Mouse (Mus musculus): ENCODE measurements at regions not wholly inside any gene's neighbourhood (a gene's known extent, or its start where the extent isn't known, plus 50 kb on each side); places are given as distances from the start of the nearest gene placed in this dataset.
A peak's percentile ranks its signal among the peaks of the same experiment; 100 is the strongest.

DNA sequence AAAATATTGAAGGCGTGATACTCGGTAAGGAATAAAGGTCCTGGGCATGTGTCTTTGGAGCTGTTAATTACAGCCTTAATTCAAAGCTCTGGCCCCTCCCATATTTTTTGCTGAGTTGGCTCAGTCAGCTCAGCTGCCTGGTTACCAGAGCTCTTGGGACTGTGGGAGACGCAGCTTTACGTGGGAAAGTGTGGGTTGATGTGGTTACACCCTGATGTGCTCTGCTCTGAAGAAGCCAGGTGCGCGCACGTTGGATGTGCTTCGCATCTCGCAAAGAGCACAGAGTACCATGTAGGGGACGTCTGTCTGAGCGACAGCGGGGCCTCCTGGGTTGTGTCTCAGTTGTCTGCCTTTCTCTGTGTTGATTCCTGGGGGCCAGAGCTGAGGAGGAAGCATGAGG, 254.8 kb downstream of the Foxo1 start:
- Histone ChIP-seq H3K27me3 (no peaks in the 10 kb centered on the region), H3K9me3 (no peaks in the 10 kb centered on the region), H3K4me3 (no peak overlapping the region), H3K36me3 (no peaks in the 10 kb centered on the region), H3K4me2 (replicated peaks) (no peak overlapping the region), H3K27ac (no peak overlapping the region), H3K9ac (no peak overlapping the region), H3K4me1 (peaks cover 14% of the 10 kb centered on the region)
- no peak for ATAC-seq (ENCODE audit: low FRiP score, low read depth)
- WGBS, result 72% methylated on average over 12 of the region's 12 CpGs

- H3K4me1 ChIP-seq, result peaks cover 14% of the 10 kb centered on the region
- 0 out of 2 replicates have a peak overlapping the region, but pooled peaks have one; percentile 14 for H3K4me2 ChIP-seq (replicated peaks)
- no peak overlapping the region for H3K27ac ChIP-seq
- WGBS, result 34% methylated on average over 4 of the region's 4 CpGs
- no peak overlapping the region for H3K9ac ChIP-seq
- H3K36me3 ChIP-seq, result no peaks in the 10 kb centered on the region
- no peak overlapping the region for H3K4me3 ChIP-seq
- no peaks in the 10 kb centered on the region for H3K9me3 ChIP-seq
- H3K27me3 ChIP-seq, result no peaks in the 10 kb centered on the region
- ATAC-seq (ENCODE audit: low FRiP score, low read depth), result peak; percentile 48; the same call in 1 of the 2 replicates
Observed at GRCm38 (mm10) chr3:52520609-52520947, 252.4 kb downstream of the Foxo1 start.

- Histone ChIP-seq H3K9me3 (no peaks in the 10 kb centered on the region), H3K4me1 (peaks cover 14% of the 10 kb centered on the region), H3K27me3 (no peaks in the 10 kb centered on the region), H3K27ac (peak overlapping the region; percentile 55; the same call in 1 of the 2 replicates), H3K4me2 (replicated peaks) (peak overlapping the region; percentile 14; the same call in 1 of the 2 replicates), H3K36me3 (no peaks in the 10 kb centered on the region), H3K9ac (no peak overlapping the region), H3K4me3 (no peak overlapping the region)
- WGBS, result 55% methylated on average over 22 of the region's 22 CpGs
- peak; percentile 71 for ATAC-seq (ENCODE audit: low FRiP score, low read depth)
Observed at GRCm38 (mm10) chr3:52519910-52520608, 251.9 kb downstream of the Foxo1 start.

GRCm38 (mm10) chr3:52517808-52518207, 249.7 kb downstream of the Foxo1 start:
- Histone ChIP-seq H3K36me3 (no peaks in the 10 kb centered on the region), H3K9me3 (no peaks in the 10 kb centered on the region), H3K9ac (no peak overlapping the region), H3K4me2 (replicated peaks) (no peak overlapping the region), H3K4me3 (no peak overlapping the region), H3K27me3 (no peaks in the 10 kb centered on the region), H3K4me1 (peaks cover 11% of the 10 kb centered on the region), H3K27ac (no peak overlapping the region)
- no peak for ATAC-seq (ENCODE audit: low FRiP score, low read depth)
- 84% methylated on average over 3 of the region's 3 CpGs for WGBS

DNA sequence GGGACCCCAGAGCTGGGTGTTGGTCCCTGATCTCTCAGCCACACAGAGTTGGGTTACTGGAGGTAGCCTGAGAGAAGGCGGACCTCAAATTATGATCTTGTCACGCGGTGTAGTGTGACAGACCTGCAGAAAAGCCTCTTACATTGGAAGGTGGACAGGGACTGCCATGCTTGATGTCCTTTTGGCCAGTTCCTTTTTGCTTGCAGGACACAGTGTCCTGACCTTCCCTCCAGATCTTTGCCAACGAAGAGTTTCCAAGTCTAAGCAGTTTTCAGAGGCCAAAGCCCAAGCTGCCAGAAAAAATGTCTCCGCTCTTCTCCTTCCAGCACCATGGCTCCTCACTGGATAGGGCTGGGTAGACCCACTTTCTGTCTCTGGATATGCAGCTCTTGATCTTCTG, 248.6 kb downstream of the Foxo1 start:
- Histone ChIP-seq H3K4me3 (no peak overlapping the region), H3K36me3 (no peaks in the 10 kb centered on the region), H3K27ac (no peak overlapping the region), H3K9me3 (no peaks in the 10 kb centered on the region), H3K9ac (no peak overlapping the region), H3K4me1 (peaks cover 9% of the 10 kb centered on the region; the same call in 1 of the 2 replicates), H3K27me3 (no peaks in the 10 kb centered on the region), H3K4me2 (replicated peaks) (no peak overlapping the region)
- ATAC-seq (ENCODE audit: low FRiP score, low read depth), result no peak
- WGBS, result 93% methylated on average over 5 of the region's 5 CpGs

GRCm38 (mm10) chr3:52512761-52513160, 244.6 kb downstream of the Foxo1 start:
- Histone ChIP-seq H3K4me1 (no peaks in the 10 kb centered on the region), H3K4me2 (replicated peaks) (no peak overlapping the region), H3K36me3 (no peaks in the 10 kb centered on the region), H3K27me3 (no peaks in the 10 kb centered on the region), H3K4me3 (no peak overlapping the region), H3K27ac (no peak overlapping the region), H3K9ac (no peak overlapping the region), H3K9me3 (peaks cover 5% of the 10 kb centered on the region)
- WGBS, result 87% methylated on average over 8 of the region's 8 CpGs
- no peak for ATAC-seq (ENCODE audit: low FRiP score, low read depth)

DNA sequence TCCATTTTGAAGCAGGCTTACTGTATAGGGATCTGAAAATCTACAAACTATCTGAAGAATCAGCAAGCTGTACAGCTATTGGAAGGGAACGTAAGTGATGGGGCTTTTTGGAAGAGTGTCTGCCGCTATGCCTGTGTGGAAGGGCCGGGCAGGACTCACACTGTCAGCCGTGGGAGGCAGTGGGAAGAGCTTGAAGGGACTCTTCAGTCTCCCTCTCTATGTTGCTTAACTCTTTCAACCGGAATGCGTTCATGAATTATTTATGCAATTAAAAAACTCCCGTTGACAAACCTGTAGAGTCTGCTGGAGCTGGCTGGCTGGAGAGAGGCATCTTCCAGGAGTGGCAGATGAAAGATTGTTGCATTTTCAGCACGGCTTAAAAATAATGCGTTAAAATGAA, 243.4 kb downstream of the Foxo1 start:
- H3K9ac ChIP-seq, result no peak overlapping the region
- no peak overlapping the region for H3K27ac ChIP-seq
- no peak overlapping the region for H3K4me3 ChIP-seq
- ATAC-seq (ENCODE audit: low FRiP score, low read depth), result no peak
- no peaks in the 10 kb centered on the region for H3K27me3 ChIP-seq
- H3K9me3 ChIP-seq, result peaks cover 6% of the 10 kb centered on the region
- H3K4me1 ChIP-seq, result no peaks in the 10 kb centered on the region
- H3K4me2 ChIP-seq (replicated peaks), result no peak overlapping the region
- 78% methylated on average over 9 of the region's 9 CpGs for WGBS
- no peaks in the 10 kb centered on the region for H3K36me3 ChIP-seq

DNA sequence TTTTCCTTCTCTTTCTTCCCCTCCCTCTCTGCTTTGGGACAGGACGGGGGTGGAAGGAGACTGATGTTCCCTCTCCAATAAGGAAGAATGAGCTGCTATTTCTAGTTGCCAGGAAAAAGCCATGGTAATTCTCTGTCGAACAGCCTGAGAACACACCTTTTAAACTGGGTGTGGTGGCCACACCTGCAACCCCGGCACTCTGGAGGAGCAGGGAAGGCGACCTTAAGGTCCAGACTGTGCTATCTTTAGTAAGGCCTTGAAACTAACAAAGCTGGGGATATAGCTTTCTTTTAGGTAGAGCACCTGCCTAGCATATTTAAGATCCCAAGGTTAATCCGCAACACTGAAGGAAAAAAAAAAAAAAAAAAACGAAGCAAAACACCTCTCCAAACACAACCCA, 242.7 kb downstream of the Foxo1 start:
- WGBS, result 61% methylated on average over 6 of the region's 6 CpGs
- Histone ChIP-seq H3K4me2 (replicated peaks) (no peak overlapping the region), H3K4me1 (no peaks in the 10 kb centered on the region), H3K9ac (no peak overlapping the region), H3K9me3 (peaks cover 6% of the 10 kb centered on the region), H3K4me3 (no peak overlapping the region), H3K27ac (no peak overlapping the region), H3K27me3 (no peaks in the 10 kb centered on the region), H3K36me3 (no peaks in the 10 kb centered on the region)
- no peak for ATAC-seq (ENCODE audit: low FRiP score, low read depth)

DNA sequence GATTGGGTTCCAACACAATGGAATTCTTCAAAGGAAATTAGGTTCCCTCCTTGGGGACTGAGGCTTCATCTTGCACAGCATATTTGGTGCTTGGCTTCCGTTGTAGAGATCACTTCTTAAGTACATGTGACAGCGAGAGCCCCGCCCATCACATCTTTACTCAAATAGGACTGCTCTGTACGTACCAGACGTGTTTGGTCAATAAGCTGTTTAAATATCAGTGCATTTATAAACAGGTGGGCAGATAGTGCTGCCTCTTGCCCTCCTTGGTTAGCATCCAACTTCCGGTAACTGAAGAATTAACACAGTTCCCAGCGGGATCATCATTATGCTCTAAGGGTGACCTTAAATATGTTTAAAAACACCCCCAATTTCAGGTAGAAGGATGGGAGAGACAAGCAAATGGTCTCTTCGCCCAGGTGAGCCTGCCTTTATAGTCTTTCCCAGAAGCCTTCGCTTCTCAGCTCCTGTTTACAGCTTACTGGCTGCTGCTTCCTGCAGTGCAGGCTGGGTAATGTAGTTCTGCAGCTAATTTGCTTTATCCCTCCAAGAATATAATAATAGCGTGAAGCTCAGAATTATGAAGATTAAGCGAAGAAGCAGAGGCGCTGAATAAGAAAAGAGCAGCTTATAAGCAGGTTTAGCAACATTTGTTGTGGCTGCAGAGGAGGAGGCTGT, 242.1 kb downstream of the Foxo1 start:
- H3K9me3 ChIP-seq, result peaks cover 6% of the 10 kb centered on the region
- no peak overlapping the region for H3K9ac ChIP-seq
- 65% methylated on average over 12 of the region's 12 CpGs for WGBS
- H3K4me2 ChIP-seq (replicated peaks), result peak overlapping the region; percentile 37
- H3K4me3 ChIP-seq, result peak overlapping the region; percentile 24
- H3K36me3 ChIP-seq, result no peaks in the 10 kb centered on the region
- ATAC-seq (ENCODE audit: low FRiP score, low read depth), result peak; percentile 44; the same call in 1 of the 2 replicates
- no peak overlapping the region for H3K27ac ChIP-seq
- no peaks in the 10 kb centered on the region for H3K27me3 ChIP-seq
- H3K4me1 ChIP-seq, result no peaks in the 10 kb centered on the region

GRCm38 (mm10) chr3:52503925-52504324, 235.8 kb downstream of the Foxo1 start:
- no peak overlapping the region for H3K4me2 ChIP-seq (replicated peaks)
- ATAC-seq (ENCODE audit: low FRiP score, low read depth), result no peak
- 92% methylated on average over 9 of the region's 9 CpGs for WGBS
- H3K27ac ChIP-seq, result no peak overlapping the region
- no peaks in the 10 kb centered on the region for H3K36me3 ChIP-seq
- peaks cover 6% of the 10 kb centered on the region for H3K9me3 ChIP-seq
- H3K27me3 ChIP-seq, result 0 out of 2 replicates have a peak, but pooled peaks cover 3% of the 10 kb centered on the region
- no peak overlapping the region for H3K4me3 ChIP-seq
- 0 out of 2 replicates have a peak, but pooled peaks cover 3% of the 10 kb centered on the region for H3K4me1 ChIP-seq
- no peak overlapping the region for H3K9ac ChIP-seq

- 0 out of 2 replicates have a peak, but pooled peaks cover 3% of the 10 kb centered on the region for H3K27me3 ChIP-seq
- H3K4me2 ChIP-seq (replicated peaks), result no peak overlapping the region
- 0 out of 2 replicates have a peak, but pooled peaks cover 3% of the 10 kb centered on the region for H3K4me1 ChIP-seq
- H3K4me3 ChIP-seq, result no peak overlapping the region
- no peaks in the 10 kb centered on the region for H3K9me3 ChIP-seq
- no peaks in the 10 kb centered on the region for H3K36me3 ChIP-seq
- H3K9ac ChIP-seq, result no peak overlapping the region
- H3K27ac ChIP-seq, result no peak overlapping the region
- WGBS, result 22% methylated on average over 7 of the region's 7 CpGs
- ATAC-seq (ENCODE audit: low FRiP score, low read depth), result no peak
Observed at GRCm38 (mm10) chr3:52502223-52502622, 234.1 kb downstream of the Foxo1 start.

- Histone ChIP-seq H3K4me1 (0 out of 2 replicates have a peak, but pooled peaks cover 3% of the 10 kb centered on the region), H3K9me3 (no peaks in the 10 kb centered on the region), H3K27me3 (0 out of 2 replicates have a peak, but pooled peaks cover 3% of the 10 kb centered on the region), H3K27ac (no peak overlapping the region), H3K9ac (no peak overlapping the region), H3K36me3 (no peaks in the 10 kb centered on the region), H3K4me2 (replicated peaks) (no peak overlapping the region), H3K4me3 (no peak overlapping the region)
- ATAC-seq (ENCODE audit: low FRiP score, low read depth), result no peak
- WGBS, result 87% methylated on average over 8 of the region's 8 CpGs
Observed at GRCm38 (mm10) chr3:52501614-52502013, 233.5 kb downstream of the Foxo1 start.

Measured in limb, embryonic 13.5 days (tissue).